Mouse (Mus musculus) heart, embryonic 13.5 days (tissue): ENCODE data around the gene Klra8. TPM values are rescaled to one million over a fixed set of nuclear protein-coding genes. Genes with fewer than 3 reads are reported as not detected.
"Not testable (repeated sequence)": the region's sequence is repeated elsewhere in the genome, so short reads cannot be mapped to it uniquely, and the experiment has no call there.

Experiments used
- ATAC-seq: fragments of 200-750 bp; cut with Nextera tagmentation; 2 replicates; pipeline ENCODE4 v1.8.0; 2017; ENCODE audit warnings: moderate TSS enrichment; ENCODE audit not compliant: insufficient number of reproducible peaks, low FRiP score, low TSS enrichment; ENCODE audit errors: extremely low read depth
- H3K27ac ChIP-seq: fragments of 300-500 bp; sonication (generic); replicated peaks from 2 replicates; pipeline ENCODE4 v1.5.1; 2015; ENCODE audit warnings: moderate library complexity, mild to moderate bottlenecking, inconsistent platforms
- H3K27me3 ChIP-seq: fragments of 300-500 bp; sonication (generic); replicated peaks from 2 replicates; pipeline ENCODE4 v1.6.1; 2015; ENCODE audit warnings: mild to moderate bottlenecking, inconsistent platforms
- H3K36me3 ChIP-seq: fragments of 300-500 bp; sonication (generic); 2 replicates; pipeline ENCODE4 v1.6.1; 2015; ENCODE audit warnings: mild to moderate bottlenecking, inconsistent platforms
- H3K4me1 ChIP-seq: fragments of 300-500 bp; sonication (generic); 2 replicates; pipeline ENCODE4 v1.6.1; 2015; ENCODE audit warnings: inconsistent platforms
- H3K4me2 ChIP-seq: fragments of 300-500 bp; sonication (generic); 2 replicates; pipeline ENCODE4 v1.6.1; 2015; ENCODE audit warnings: inconsistent platforms, mild to moderate bottlenecking, moderate library complexity
- H3K4me3 ChIP-seq: fragments of 300-500 bp; sonication (generic); 2 replicates; pipeline ENCODE4 v1.5.1; 2015; ENCODE audit warnings: moderate library complexity, mild to moderate bottlenecking, inconsistent platforms
- H3K9ac ChIP-seq: fragments of 300-500 bp; sonication (generic); 2 replicates; pipeline ENCODE4 v1.6.1; 2015; ENCODE audit warnings: inconsistent platforms, mild to moderate bottlenecking, moderate library complexity
- H3K9me3 ChIP-seq: fragments of 300-500 bp; sonication (generic); 2 replicates; pipeline ENCODE4 v1.6.1; 2016; ENCODE audit warnings: inconsistent platforms
- WGBS: fragments of 180-500 bp; shearing (Covaris S2); methylation state at CpG from one replicate; pipeline ENCODE4 v1.1.7; 2015; ENCODE audit warnings: mixed read lengths; 5-methylcytosine and 5-hydroxymethylcytosine counted together
- polyA plus RNA-seq: library from polyadenylated mRNA; unstranded; fragments of >200 nt; fragmentation: Nextera tagmentation; extraction: Ambion mirVana; gene quantifications from 2 replicates; pipeline ENCODE4 v1.2.1, GENCODE M21; 2015

The Klra8 gene
- polyA plus RNA-seq = not detected in 2 replicates

DNA sequence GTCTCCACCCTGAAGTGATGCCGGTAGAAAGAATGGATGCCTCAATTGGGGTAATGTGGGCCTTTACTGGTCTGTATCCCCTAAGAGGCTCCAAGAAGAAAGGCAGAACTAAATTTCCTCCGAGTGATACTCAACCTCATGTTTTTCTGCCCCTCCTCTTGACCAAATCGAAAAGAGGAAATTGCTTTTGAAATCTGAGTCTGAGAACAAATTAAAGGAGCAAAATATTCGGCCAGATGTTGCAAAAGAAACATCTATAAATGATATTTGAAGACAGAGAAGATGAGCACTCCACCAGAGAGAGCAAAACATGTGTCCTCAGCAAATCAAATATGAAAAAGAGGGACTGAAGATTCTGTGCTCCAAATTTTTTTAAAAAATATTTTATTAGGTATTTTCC lies at the start of gene Klra8:
Klra8 (minus strand) TSS at position 101 of the 400 bp plus-strand sequence.
- ATAC-seq, H3K4me1 ChIP-seq, H3K4me2 ChIP-seq, H3K27ac ChIP-seq, H3K9ac ChIP-seq, H3K27me3 ChIP-seq, H3K4me3 ChIP-seq, H3K36me3 ChIP-seq, H3K9me3 ChIP-seq: not testable (repeated sequence)
- WGBS = 53% methylated on average over 4 of the region's 4 CpGs

DNA sequence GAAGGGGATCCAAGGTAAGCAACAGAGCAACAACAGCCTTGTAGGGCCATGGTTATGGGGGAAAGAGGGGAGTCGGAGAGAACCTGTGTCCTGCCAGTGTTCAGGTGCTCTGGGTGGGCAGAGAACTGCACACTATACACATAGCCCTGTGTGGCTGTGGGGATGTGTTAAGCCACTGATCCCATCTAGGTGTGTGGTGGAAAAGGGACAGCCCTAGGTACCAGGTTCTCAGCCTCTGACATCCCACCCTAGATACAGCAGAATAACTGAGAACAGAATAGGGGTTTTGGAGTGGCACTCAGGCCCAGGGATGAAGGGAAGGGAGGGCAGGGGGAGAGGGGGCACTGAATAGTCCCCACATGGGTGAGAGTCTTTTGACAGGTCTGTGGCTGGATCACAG lies 19.2 kb downstream of the Klra8 start:
- WGBS = 81% methylated on average over 1 of the region's 1 CpGs
- Histone ChIP-seq H3K9ac (no peak overlapping the region), H3K9me3 (peaks cover 17% of the 10 kb centered on the region), H3K4me1 (no peaks in the 10 kb centered on the region), H3K4me2 (no peak overlapping the region), H3K4me3 (no peak overlapping the region), H3K27me3 (no peaks in the 10 kb centered on the region), H3K27ac (no peak overlapping the region), H3K36me3 (no peaks in the 10 kb centered on the region)
- peak; percentile 51; the same call in 1 of the 2 replicates for ATAC-seq

GRCm38 (mm10) chr6:130102743-130103142 lies 27.0 kb downstream of the Klra8 start:
- H3K4me1 ChIP-seq, H3K27ac ChIP-seq, H3K4me3 ChIP-seq, H3K36me3 ChIP-seq, ATAC-seq, H3K27me3 ChIP-seq, H3K4me2 ChIP-seq, H3K9ac ChIP-seq: not testable (repeated sequence)
- H3K9me3 ChIP-seq = 0 out of 2 replicates have a peak, but pooled peaks cover 17% of the 10 kb centered on the region
- 67% methylated on average over 3 of the region's 3 CpGs for WGBS

- no peak overlapping the region for H3K27ac ChIP-seq
- H3K36me3 ChIP-seq = no peaks in the 10 kb centered on the region
- no peaks in the 10 kb centered on the region for H3K27me3 ChIP-seq
- H3K4me2 ChIP-seq = no peak overlapping the region
- H3K9ac ChIP-seq = no peak overlapping the region
- H3K4me1 ChIP-seq = no peaks in the 10 kb centered on the region
- no peaks in the 10 kb centered on the region; the same call in 1 of the 2 replicates for H3K9me3 ChIP-seq
- WGBS = 67% methylated on average over 5 of the region's 5 CpGs
- no peak overlapping the region for H3K4me3 ChIP-seq
- ATAC-seq = no peak
These were observed 37.3 kb downstream of the Klra8 start for GRCm38 (mm10) chr6:130092336-130092948.

- WGBS = 36% methylated on average over 1 of the region's 1 CpGs
These were observed 62.5 kb downstream of the Klra8 start, which contains the start of gene Klra4 for GRCm38 (mm10) chr6:130067171-130067570. TSS of gene Klra4 (minus strand) at chr6:130067271.

More at GRCm38 (mm10) chr6:130067171-130067570, 62.5 kb downstream of the Klra8 start, which contains the start of gene Klra4:
- H3K36me3 ChIP-seq, H3K4me2 ChIP-seq, ATAC-seq, H3K27me3 ChIP-seq, H3K4me1 ChIP-seq, H3K9ac ChIP-seq, H3K27ac ChIP-seq, H3K4me3 ChIP-seq: not testable (repeated sequence)
- peaks cover 36% of the 10 kb centered on the region for H3K9me3 ChIP-seq

Other genes with a start within 250 kb of the Klra8 start
- gene Klra5, start 212.2 kb downstream of the Klra8 start, polyA plus RNA-seq = not detected in 2 replicates
- not detected in 2 replicates for gene Klra6, start 102.9 kb downstream of the Klra8 start, polyA plus RNA-seq
- not detected in 2 replicates for gene Klra4, start 62.6 kb downstream of the Klra8 start, polyA plus RNA-seq
- gene Klra9, start 63.2 kb upstream of the Klra8 start, polyA plus RNA-seq = not detected in 2 replicates
- gene Klra7, start 103.4 kb upstream of the Klra8 start, polyA plus RNA-seq = not detected in 2 replicates
- not detected in 2 replicates for gene Klra10, start 152.0 kb upstream of the Klra8 start, polyA plus RNA-seq
- gene Klra3, start 207.7 kb upstream of the Klra8 start, polyA plus RNA-seq = not detected in 2 replicates